Mouse (Mus musculus): ENCODE data around the gene Opn5. TPM values are rescaled to one million over a fixed set of nuclear protein-coding genes. Genes with fewer than 3 reads are reported as not detected.

The Opn5 gene
- total and polyA plus RNA-seq, 3 experiments = not detected

- Histone ChIP-seq H3K27ac (ENCODE audit: control insufficient read depth, low read depth, low read length) (no peak overlapping the region), H3K9ac (ENCODE audit: control insufficient read depth, low read depth, low read length, poor library complexity, severe bottlenecking) (no peak overlapping the region), H3K36me3 (ENCODE audit: control insufficient read depth in 1 of 2, insufficient read depth in 2 of 2, low read length in 2 of 2) (no peaks in the 10 kb centered on the region), H3K9me3 (replicated peaks; ENCODE audit: insufficient read depth, low read length) (no peaks in the 10 kb centered on the region), H3K4me1 (ENCODE audit: control insufficient read depth in 1 of 2, insufficient read depth in 2 of 2, low read length in 2 of 2) (no peaks in the 10 kb centered on the region), H3K79me2 (ENCODE audit: control insufficient read depth, insufficient read depth, low read length, poor library complexity) (no peaks in the 10 kb centered on the region), H3K27me3 (ENCODE audit: control insufficient read depth in 1 of 2, insufficient read depth in 2 of 2, low read length in 2 of 2) (no peaks in the 10 kb centered on the region), H3K4me3 (ENCODE audit: control insufficient read depth in 1 of 2, insufficient read depth in 1 of 2, low read depth in 2 of 2, low read length in 2 of 2) (no peak overlapping the region)
- DNase-seq (ENCODE audit: low read depth, low spot score) = no peak
- TF ChIP-seq USF2 (IDR thresholded peaks at IDR 0.05; ENCODE audit: borderline replicate concordance in 1 of 2, insufficient read depth in 1 of 2, low read depth in 1 of 2, low read length in 2 of 2) (no peak), POLR2AphosphoS2 (IDR thresholded peaks at IDR 0.05; ENCODE audit: low read length) (no peak), POLR2A (IDR thresholded peaks at IDR 0.05; ENCODE audit: control insufficient read depth in 1 of 2, insufficient read depth in 1 of 2, low read depth in 1 of 2, low read length in 2 of 2, poor library complexity in 1 of 2) (no peak), ETS1 (IDR thresholded peaks at IDR 0.05; ENCODE audit: low read depth, low read length) (no peak), MEF2A (IDR thresholded peaks at IDR 0.05; ENCODE audit: extremely low read depth, insufficient replicate concordance, low read depth, low read length, poor library complexity, severe bottlenecking) (no peak), ZMIZ1 (IDR thresholded peaks at IDR 0.05; ENCODE audit: low read depth, low read length) (no peak), UBTF (IDR thresholded peaks at IDR 0.05; ENCODE audit: borderline replicate concordance, insufficient read depth, low read depth, low read length) (no peak), E2F4 (IDR thresholded peaks at IDR 0.05; ENCODE audit: borderline replicate concordance, low read depth, low read length) (no peak), MAZ (IDR thresholded peaks at IDR 0.05; ENCODE audit: low read depth, low read length) (no peak), MAFK (IDR thresholded peaks at IDR 0.05; ENCODE audit: borderline replicate concordance, low read depth, low read length) (no peak)
These were observed 37.4 kb downstream of the Opn5 start for GRCm38 (mm10) chr17:42573786-42574185.

GRCm38 (mm10) chr17:42549578-42549977, 61.6 kb downstream of the Opn5 start:
- Histone ChIP-seq H3K4me3 (ENCODE audit: control insufficient read depth in 1 of 2, insufficient read depth in 1 of 2, low read depth in 2 of 2, low read length in 2 of 2) (no peak overlapping the region), H3K4me1 (ENCODE audit: control insufficient read depth in 1 of 2, insufficient read depth in 2 of 2, low read length in 2 of 2) (no peaks in the 10 kb centered on the region), H3K27ac (ENCODE audit: control insufficient read depth, low read depth, low read length) (no peak overlapping the region), H3K79me2 (ENCODE audit: control insufficient read depth, insufficient read depth, low read length, poor library complexity) (no peaks in the 10 kb centered on the region), H3K9me3 (replicated peaks; ENCODE audit: insufficient read depth, low read length) (no peaks in the 10 kb centered on the region), H3K9ac (ENCODE audit: control insufficient read depth, low read depth, low read length, poor library complexity, severe bottlenecking) (no peak overlapping the region), H3K27me3 (ENCODE audit: control insufficient read depth in 1 of 2, insufficient read depth in 2 of 2, low read length in 2 of 2) (no peaks in the 10 kb centered on the region), H3K36me3 (ENCODE audit: control insufficient read depth in 1 of 2, insufficient read depth in 2 of 2, low read length in 2 of 2) (no peaks in the 10 kb centered on the region)
- no peak for DNase-seq (ENCODE audit: low read depth, low spot score)
- no peak for TF ChIP-seq MEF2A (IDR thresholded peaks at IDR 0.05; ENCODE audit: extremely low read depth, insufficient replicate concordance, low read depth, low read length, poor library complexity, severe bottlenecking)
- no peak for TF ChIP-seq HCFC1 (IDR thresholded peaks at IDR 0.05; ENCODE audit: low read depth, low read length)

GRCm38 (mm10) chr17:42530147-42530546, 81.0 kb downstream of the Opn5 start:
- H3K27ac ChIP-seq (ENCODE audit: control insufficient read depth, low read depth, low read length) = no peak overlapping the region
- H3K9me3 ChIP-seq (replicated peaks; ENCODE audit: insufficient read depth, low read length) = no peaks in the 10 kb centered on the region
- DNase-seq (ENCODE audit: low read depth, low spot score) = no peak
- H3K27me3 ChIP-seq (ENCODE audit: control insufficient read depth in 1 of 2, insufficient read depth in 2 of 2, low read length in 2 of 2) = no peaks in the 10 kb centered on the region
- no peak overlapping the region for H3K4me3 ChIP-seq (ENCODE audit: control insufficient read depth in 1 of 2, insufficient read depth in 1 of 2, low read depth in 2 of 2, low read length in 2 of 2)
- H3K36me3 ChIP-seq (ENCODE audit: control insufficient read depth in 1 of 2, insufficient read depth in 2 of 2, low read length in 2 of 2) = no peaks in the 10 kb centered on the region
- no peak overlapping the region for H3K9ac ChIP-seq (ENCODE audit: control insufficient read depth, low read depth, low read length, poor library complexity, severe bottlenecking)
- no peak for TF ChIP-seq MEF2A (IDR thresholded peaks at IDR 0.05; ENCODE audit: extremely low read depth, insufficient replicate concordance, low read depth, low read length, poor library complexity, severe bottlenecking)
- TF ChIP-seq CHD1 (IDR thresholded peaks at IDR 0.05; ENCODE audit: low read depth, low read length) = no peak
- no peaks in the 10 kb centered on the region for H3K4me1 ChIP-seq (ENCODE audit: control insufficient read depth in 1 of 2, insufficient read depth in 2 of 2, low read length in 2 of 2)
- H3K79me2 ChIP-seq (ENCODE audit: control insufficient read depth, insufficient read depth, low read length, poor library complexity) = no peaks in the 10 kb centered on the region

Measured in MEL (cell line).